Mouse (Mus musculus) small intestine, adult 2 months (tissue): ENCODE measurements around the gene Slf2. TPM values are rescaled to one million over a fixed set of nuclear protein-coding genes. Genes with fewer than 3 reads are reported as not detected.

Experiments used
- H3K27ac ChIP-seq: fragments of 200-500 bp; 2 replicates; pipeline ENCODE4 v1.5.1; 2012; ENCODE audit warnings: low read depth, low read length, control low read depth, inconsistent platforms; ENCODE audit not compliant: insufficient read depth
- H3K27me3 ChIP-seq: fragments of 200-500 bp; 2 replicates; pipeline ENCODE4 v1.6.1; 2012; ENCODE audit warnings: mild to moderate bottlenecking, moderate library complexity, low read length, inconsistent platforms; ENCODE audit not compliant: control insufficient read depth, insufficient read depth
- H3K36me3 ChIP-seq: fragments of 200-500 bp; 2 replicates; pipeline ENCODE4 v1.6.1; 2012; ENCODE audit warnings: mild to moderate bottlenecking, low read length, control low read depth, inconsistent platforms; ENCODE audit not compliant: control insufficient read depth, insufficient read depth
- H3K4me1 ChIP-seq: fragments of 200-500 bp; 2 replicates; pipeline ENCODE4 v1.6.1; 2012; ENCODE audit warnings: low read length, inconsistent platforms, mixed read lengths; ENCODE audit not compliant: control insufficient read depth, insufficient read depth, insufficient read length
- H3K4me3 ChIP-seq: fragments of 200-500 bp; 2 replicates; pipeline ENCODE4 v1.5.1; 2012; ENCODE audit warnings: low read depth, mild to moderate bottlenecking, control low read depth, inconsistent platforms, low read length, moderate library complexity
- CTCF ChIP-seq: fragments of 200-500 bp; IDR thresholded peaks from 2 replicates; pipeline ENCODE4 v1.5.1; 2012; ENCODE audit warnings: low read depth, mild to moderate bottlenecking, control low read depth, inconsistent platforms, low read length, moderate library complexity, mixed read lengths; ENCODE audit not compliant: insufficient replicate concordance, insufficient read length; ENCODE audit errors: extremely low read depth
- POLR2A ChIP-seq: fragments of 200-500 bp; IDR thresholded peaks from 2 replicates; pipeline ENCODE4 v1.6.1; 2012; ENCODE audit warnings: low read depth, mild to moderate bottlenecking, control low read depth, inconsistent platforms, low read length, moderate library complexity
- WGBS: fragments of 180-500 bp; shearing (Covaris S2); methylation state at CpG from one replicate; pipeline ENCODE4 v1.1.7; 2018; 5-methylcytosine and 5-hydroxymethylcytosine counted together
- polyA plus RNA-seq: library from polyadenylated mRNA; depleted of rRNA; stranded (reverse); fragments of >200 nt; gene quantifications from 2 replicates; pipeline ENCODE4 v1.2.3, GENCODE M21; 2012

The Slf2 gene
- polyA plus RNA-seq, 1 experiment = 43.9 TPM

DNA sequence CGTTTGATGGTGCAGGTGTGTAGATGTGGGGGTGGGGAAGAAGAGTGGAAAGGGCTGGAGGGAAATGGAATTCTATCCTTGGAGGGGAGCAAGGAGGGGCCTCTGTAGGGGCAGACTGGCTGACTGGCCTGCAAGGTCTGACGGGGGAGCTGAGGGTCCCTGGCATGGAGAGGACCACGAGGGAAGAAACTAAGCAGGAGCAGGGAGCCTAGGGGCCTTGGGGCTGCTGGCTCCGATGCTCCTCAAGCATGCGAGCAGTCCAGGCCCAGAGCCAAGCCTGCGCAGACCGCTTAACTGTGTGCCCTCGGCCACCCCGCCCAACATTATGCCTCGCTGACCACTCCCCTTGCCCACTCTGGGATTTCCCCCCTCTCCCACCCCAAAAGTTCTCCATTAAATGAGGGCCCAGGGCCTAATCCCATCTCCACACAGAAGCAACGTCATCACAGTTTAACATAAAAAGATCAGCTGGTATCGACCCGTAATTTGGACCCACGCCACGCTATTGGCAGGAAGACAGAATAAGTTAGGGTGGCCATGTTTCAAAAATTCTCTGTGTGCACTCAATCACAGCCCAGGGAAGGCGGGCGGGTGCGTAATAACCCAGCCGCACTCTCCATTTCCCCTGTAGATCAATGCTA, 37.6 kb upstream of the Slf2 start:
- Histone ChIP-seq H3K27ac (no peak overlapping the region), H3K4me1 (peaks cover 1% of the 10 kb centered on the region; the same call in 1 of the 2 replicates), H3K4me3 (no peak overlapping the region), H3K27me3 (no peaks in the 10 kb centered on the region), H3K36me3 (no peaks in the 10 kb centered on the region)
- WGBS = 41% methylated on average over 19 of the region's 19 CpGs
- TF ChIP-seq CTCF (no peak), POLR2A (no peak)

GRCm38 (mm10) chr19:44895245-44895644, 35.7 kb upstream of the Slf2 start:
- Histone ChIP-seq H3K36me3 (no peaks in the 10 kb centered on the region), H3K4me1 (peaks cover 14% of the 10 kb centered on the region), H3K27ac (no peak overlapping the region), H3K27me3 (no peaks in the 10 kb centered on the region), H3K4me3 (no peak overlapping the region)
- WGBS = 0% methylated on average over 4 of the region's 4 CpGs
- TF ChIP-seq CTCF (peak; percentile 89), POLR2A (no peak; the same call in 1 of the 2 replicates)

- no peak for TF ChIP-seq POLR2A
- no peak for TF ChIP-seq CTCF
- no peak overlapping the region for H3K4me3 ChIP-seq
- WGBS = 64% methylated on average over 6 of the region's 6 CpGs
- no peaks in the 10 kb centered on the region for H3K36me3 ChIP-seq
- no peaks in the 10 kb centered on the region for H3K27me3 ChIP-seq
- no peak overlapping the region for H3K27ac ChIP-seq
- peaks cover 16% of the 10 kb centered on the region for H3K4me1 ChIP-seq
Measured at GRCm38 (mm10) chr19:44896450-44896849, 34.5 kb upstream of the Slf2 start.

DNA sequence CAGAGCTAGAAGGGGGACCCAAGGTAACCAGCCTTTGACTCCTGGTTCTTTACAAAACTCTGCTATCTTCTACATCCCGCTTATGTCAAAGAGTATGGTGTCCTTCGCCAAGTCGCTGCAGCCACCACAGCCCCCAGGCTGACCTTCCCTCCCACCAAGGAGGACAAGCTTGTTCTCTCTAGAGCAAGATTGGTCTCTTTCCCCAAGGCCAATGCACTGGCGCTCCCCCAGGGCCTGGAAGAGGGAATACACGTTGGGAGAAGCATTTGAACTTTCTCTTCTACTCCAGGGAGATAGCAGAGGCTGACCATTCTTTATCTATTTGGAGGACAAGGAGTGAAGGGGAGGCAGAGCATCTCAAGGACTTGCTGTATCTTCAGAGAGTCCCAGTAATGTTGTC, 33.4 kb upstream of the Slf2 start:
- Histone ChIP-seq H3K4me1 (peaks cover 21% of the 10 kb centered on the region), H3K4me3 (no peak overlapping the region), H3K36me3 (no peaks in the 10 kb centered on the region), H3K27ac (no peak overlapping the region), H3K27me3 (no peaks in the 10 kb centered on the region)
- TF ChIP-seq CTCF (no peak), POLR2A (no peak)
- WGBS = 66% methylated on average over 5 of the region's 5 CpGs

DNA sequence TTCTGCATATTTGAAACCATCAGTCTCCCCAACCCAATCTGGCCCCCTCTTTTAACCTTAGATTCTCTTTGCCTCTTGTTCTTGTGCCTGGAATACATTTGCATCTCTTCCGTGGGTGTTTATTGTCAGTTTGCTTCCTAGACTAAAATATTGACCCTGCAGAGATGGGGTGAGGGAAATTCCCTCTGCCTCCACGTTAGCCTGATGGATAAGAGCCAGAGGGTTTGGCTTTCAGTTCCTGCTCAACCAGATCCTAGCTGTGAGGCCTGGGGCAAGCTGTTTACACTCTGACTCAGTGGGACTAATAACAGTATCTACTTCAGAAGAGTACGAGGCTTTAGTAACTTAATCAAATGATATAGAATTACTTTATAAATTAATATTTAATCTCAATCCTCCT, 32.3 kb upstream of the Slf2 start:
- Histone ChIP-seq H3K4me1 (peaks cover 21% of the 10 kb centered on the region), H3K27me3 (no peaks in the 10 kb centered on the region), H3K27ac (no peak overlapping the region), H3K4me3 (no peak overlapping the region), H3K36me3 (no peaks in the 10 kb centered on the region)
- TF ChIP-seq CTCF (no peak), POLR2A (no peak)
- 9% methylated on average over 3 of the region's 3 CpGs for WGBS

DNA sequence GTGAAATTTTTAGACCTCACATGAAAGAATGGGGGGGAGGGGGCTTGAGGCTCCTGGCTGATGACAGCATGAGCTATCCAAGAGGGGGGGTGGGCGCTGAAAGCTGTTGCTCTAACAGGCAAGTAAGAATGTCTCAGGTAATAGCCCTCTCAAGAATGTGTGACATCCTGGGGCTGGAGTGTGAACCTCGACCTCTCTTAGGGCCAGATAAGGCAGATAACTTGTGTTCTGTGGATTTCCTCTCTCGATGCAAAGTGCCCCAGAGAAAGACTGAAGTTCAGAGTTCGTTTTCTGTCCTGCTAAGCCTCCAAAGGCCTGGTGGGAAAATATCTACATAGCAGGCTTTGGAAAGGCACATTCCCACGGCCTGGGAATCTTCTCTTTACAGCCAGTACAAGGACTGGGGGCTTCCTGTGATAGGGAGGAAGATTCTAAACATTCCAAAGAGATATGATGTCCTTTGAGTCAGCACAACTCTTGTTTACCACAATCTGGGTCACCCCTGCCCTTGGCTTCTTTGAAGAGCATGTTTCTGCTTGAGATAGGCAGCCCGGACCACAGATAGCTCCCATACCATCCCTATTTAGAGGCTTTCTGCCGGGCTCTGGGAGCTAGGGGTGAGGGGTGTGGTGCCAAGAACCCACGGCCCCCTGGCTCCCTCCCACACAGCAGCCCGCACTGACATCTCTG, 31.7 kb upstream of the Slf2 start:
- no peak for TF ChIP-seq POLR2A
- TF ChIP-seq CTCF = no peak
- Histone ChIP-seq H3K4me3 (no peak overlapping the region), H3K36me3 (no peaks in the 10 kb centered on the region), H3K27ac (peak overlapping the region; percentile 54), H3K27me3 (no peaks in the 10 kb centered on the region), H3K4me1 (peaks cover 21% of the 10 kb centered on the region)
- 34% methylated on average over 9 of the region's 9 CpGs for WGBS

- H3K36me3 ChIP-seq = no peaks in the 10 kb centered on the region
- peak overlapping the region; percentile 54 for H3K27ac ChIP-seq
- no peaks in the 10 kb centered on the region for H3K27me3 ChIP-seq
- peaks cover 21% of the 10 kb centered on the region for H3K4me1 ChIP-seq
- H3K4me3 ChIP-seq = no peak overlapping the region
- 70% methylated on average over 22 of the region's 22 CpGs for WGBS
- TF ChIP-seq CTCF (no peak), POLR2A (no peak)
Measured at GRCm38 (mm10) chr19:44899947-44900773, 30.8 kb upstream of the Slf2 start.
